Mouse (Mus musculus) hindbrain, embryonic 15.5 days (tissue): ENCODE measurements around the gene Gm20503. TPM values are rescaled to one million over a fixed set of nuclear protein-coding genes. Genes with fewer than 3 reads are reported as not detected.

ENCODE experiments used
- ATAC-seq: fragments of 200-750 bp; cut with Nextera tagmentation; 2 replicates; pipeline ENCODE4 v1.8.0; 2017; ENCODE audit warnings: low read depth, moderate number of reproducible peaks, moderate TSS enrichment; ENCODE audit not compliant: low FRiP score
- H3K27ac ChIP-seq: fragments of 300-500 bp; sonication (generic); replicated peaks from 2 replicates; pipeline ENCODE4 v1.5.1; 2015; ENCODE audit warnings: mild to moderate bottlenecking, inconsistent platforms
- H3K27me3 ChIP-seq: fragments of 300-500 bp; sonication (generic); 2 replicates; pipeline ENCODE4 v1.6.1; 2015; ENCODE audit warnings: control low read depth, inconsistent platforms
- H3K36me3 ChIP-seq: fragments of 300-500 bp; sonication (generic); 2 replicates; pipeline ENCODE4 v1.6.1; 2015; ENCODE audit warnings: control low read depth, inconsistent platforms
- H3K4me1 ChIP-seq: fragments of 300-500 bp; sonication (generic); replicated peaks from 2 replicates; pipeline ENCODE4 v1.6.1; 2015; ENCODE audit warnings: control low read depth, inconsistent platforms
- H3K4me2 ChIP-seq: fragments of 300-500 bp; sonication (generic); 2 replicates; pipeline ENCODE4 v1.6.1; 2015; ENCODE audit warnings: moderate library complexity, mild to moderate bottlenecking, inconsistent platforms
- H3K4me3 ChIP-seq: fragments of 300-500 bp; sonication (generic); 2 replicates; pipeline ENCODE4 v1.5.1; 2015; ENCODE audit warnings: mild to moderate bottlenecking, inconsistent platforms
- H3K9ac ChIP-seq: fragments of 300-500 bp; sonication (generic); 2 replicates; pipeline ENCODE4 v1.6.1; 2015; ENCODE audit warnings: inconsistent platforms
- H3K9me3 ChIP-seq: fragments of 300-500 bp; sonication (generic); 2 replicates; pipeline ENCODE4 v1.6.1; 2016; ENCODE audit warnings: control low read depth, inconsistent platforms
- WGBS: fragments of 180-500 bp; shearing (Covaris S2); methylation state at CpG from one replicate; pipeline ENCODE4 v1.1.7; 2015; 5-methylcytosine and 5-hydroxymethylcytosine counted together
- polyA plus RNA-seq: library from polyadenylated mRNA; unstranded; fragments of >200 nt; fragmentation: Nextera tagmentation; extraction: Ambion mirVana; gene quantifications from 2 replicates; pipeline ENCODE4 v1.2.1, GENCODE M21; 2015

Gm20503 gene
- polyA plus RNA-seq, 1 experiment from 2014 or later = 8.9 TPM

DNA sequence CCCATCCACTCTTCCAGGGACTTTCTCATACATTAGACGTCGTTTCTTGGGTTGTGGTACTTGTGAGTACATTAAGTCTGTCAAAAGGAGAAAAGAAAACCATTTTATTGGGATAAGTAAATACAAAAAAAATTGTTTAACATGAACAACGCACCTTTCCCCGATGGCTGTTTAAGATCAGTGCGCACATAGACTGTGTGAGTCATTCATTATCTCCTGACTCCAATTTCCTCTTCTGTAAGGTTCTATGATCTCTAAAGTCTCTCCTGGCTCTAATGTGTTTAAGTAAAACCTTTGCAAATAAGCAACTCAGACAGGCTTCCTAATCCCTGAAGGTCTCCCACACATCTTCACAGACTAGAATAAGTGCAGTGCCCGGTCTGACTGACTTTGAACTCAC, 40.9 kb downstream of the Gm20503 start:
- no peak for ATAC-seq
- Histone ChIP-seq H3K36me3 (peaks cover 26% of the 10 kb centered on the region), H3K4me1 (no peaks in the 10 kb centered on the region), H3K9ac (no peak overlapping the region), H3K4me3 (no peak overlapping the region), H3K9me3 (no peaks in the 10 kb centered on the region), H3K4me2 (no peak overlapping the region), H3K27ac (no peak overlapping the region), H3K27me3 (no peaks in the 10 kb centered on the region)
- 91% methylated on average over 6 of the region's 6 CpGs for WGBS

DNA sequence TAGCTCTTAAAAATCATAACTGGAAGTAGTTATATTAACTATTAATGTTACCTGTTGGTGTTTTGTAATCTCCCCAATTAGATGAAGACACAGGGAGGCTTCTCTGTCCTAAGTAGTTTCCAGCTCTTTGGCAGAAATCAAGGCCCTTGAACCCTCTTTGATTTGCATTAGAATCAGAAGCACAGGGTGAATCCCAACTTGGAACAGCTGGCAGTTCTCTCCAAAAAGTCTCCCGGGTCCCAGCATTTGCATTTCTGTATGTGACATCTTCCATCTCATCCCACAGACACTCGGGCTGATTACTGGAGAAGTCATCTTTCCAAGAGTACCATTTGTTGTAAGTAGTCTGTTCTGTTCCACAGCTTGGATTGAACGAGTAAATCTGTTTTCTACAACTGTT, 44.2 kb downstream of the Gm20503 start:
- WGBS = 20% methylated on average over 3 of the region's 3 CpGs
- no peak overlapping the region for H3K4me3 ChIP-seq
- no peaks in the 10 kb centered on the region for H3K4me1 ChIP-seq
- no peak for ATAC-seq
- no peak overlapping the region for H3K9ac ChIP-seq
- no peak overlapping the region for H3K27ac ChIP-seq
- H3K27me3 ChIP-seq = no peaks in the 10 kb centered on the region
- no peak overlapping the region for H3K4me2 ChIP-seq
- no peaks in the 10 kb centered on the region for H3K9me3 ChIP-seq
- H3K36me3 ChIP-seq = peaks cover 2% of the 10 kb centered on the region; the same call in 1 of the 2 replicates

DNA sequence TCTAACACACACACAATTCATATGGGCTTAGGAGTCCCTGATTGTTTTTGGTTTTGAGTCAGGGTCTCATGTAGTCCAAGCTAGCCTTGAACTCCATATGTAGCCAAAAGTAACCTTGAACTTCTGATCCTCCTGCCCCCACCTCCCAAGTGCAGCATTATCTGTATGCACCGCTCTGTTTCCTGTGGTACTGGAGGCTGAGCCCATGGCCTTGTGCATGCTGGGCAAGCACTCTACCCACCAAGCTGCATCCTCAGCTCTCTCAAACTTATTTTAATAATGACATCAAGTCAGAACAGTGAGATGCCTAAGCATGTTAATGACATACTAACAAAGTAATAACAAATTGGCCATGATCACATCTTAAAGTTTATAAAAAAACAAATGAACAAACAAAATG, 48.1 kb downstream of the Gm20503 start:
- H3K36me3 ChIP-seq = no peaks in the 10 kb centered on the region
- H3K4me2 ChIP-seq = no peak overlapping the region
- H3K4me3 ChIP-seq = no peak overlapping the region
- no peak overlapping the region for H3K9ac ChIP-seq
- ATAC-seq = no peak
- no peaks in the 10 kb centered on the region for H3K9me3 ChIP-seq
- H3K27me3 ChIP-seq = no peaks in the 10 kb centered on the region
- WGBS = 100% methylated on average over 1 of the region's 1 CpGs
- H3K27ac ChIP-seq = no peak overlapping the region
- H3K4me1 ChIP-seq = no peaks in the 10 kb centered on the region

DNA sequence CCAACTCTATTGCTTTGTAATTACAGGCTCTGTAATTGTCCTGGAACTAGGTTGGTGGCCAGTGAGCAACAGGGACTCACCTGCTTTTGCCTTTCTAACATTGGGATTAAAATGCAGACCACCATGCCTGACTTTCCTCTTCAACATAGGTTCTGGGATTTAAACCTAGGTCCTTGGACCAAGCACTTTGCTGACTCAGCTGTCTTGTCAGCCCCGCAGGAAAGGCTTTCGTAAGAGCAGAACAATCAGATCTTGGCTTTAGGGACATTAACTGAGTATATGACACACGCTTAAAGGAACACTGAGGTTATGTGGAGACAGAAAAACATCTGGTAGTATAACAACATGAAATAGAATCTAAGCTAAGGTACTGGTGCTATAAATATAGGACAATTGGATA, 54.9 kb downstream of the Gm20503 start:
- WGBS = 89% methylated on average over 3 of the region's 3 CpGs
- no peaks in the 10 kb centered on the region for H3K4me1 ChIP-seq
- no peak overlapping the region for H3K4me2 ChIP-seq
- H3K27ac ChIP-seq = no peak overlapping the region
- H3K9ac ChIP-seq = no peak overlapping the region
- H3K9me3 ChIP-seq = no peaks in the 10 kb centered on the region
- H3K4me3 ChIP-seq = no peak overlapping the region
- ATAC-seq = no peak
- no peaks in the 10 kb centered on the region for H3K36me3 ChIP-seq
- no peaks in the 10 kb centered on the region for H3K27me3 ChIP-seq

DNA sequence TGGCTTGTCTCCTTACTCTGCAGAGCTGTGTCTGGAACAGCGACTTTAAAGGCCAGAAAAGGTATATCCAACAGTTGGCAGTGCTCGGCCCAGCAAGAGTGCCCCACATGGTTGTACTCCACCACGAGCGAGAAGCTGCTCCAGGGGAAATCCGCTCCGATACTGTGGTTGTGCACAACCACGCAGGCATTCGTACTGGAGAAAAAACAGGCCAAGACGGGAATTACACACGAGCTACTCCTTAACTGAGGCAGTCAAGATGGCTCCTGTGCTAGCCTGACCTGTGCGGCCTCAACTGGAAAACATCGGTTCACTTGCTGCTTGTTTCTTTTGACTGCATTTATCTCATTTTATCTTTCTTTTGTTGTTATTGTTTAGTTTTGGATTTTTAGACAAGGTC, 59.5 kb downstream of the Gm20503 start:
- Histone ChIP-seq H3K27me3 (no peaks in the 10 kb centered on the region), H3K9me3 (no peaks in the 10 kb centered on the region; the same call in 1 of the 2 replicates), H3K4me2 (no peak overlapping the region), H3K9ac (no peak overlapping the region), H3K4me1 (no peaks in the 10 kb centered on the region), H3K27ac (no peak overlapping the region), H3K4me3 (no peak overlapping the region), H3K36me3 (no peaks in the 10 kb centered on the region)
- WGBS = 74% methylated on average over 12 of the region's 12 CpGs
- no peak for ATAC-seq

DNA sequence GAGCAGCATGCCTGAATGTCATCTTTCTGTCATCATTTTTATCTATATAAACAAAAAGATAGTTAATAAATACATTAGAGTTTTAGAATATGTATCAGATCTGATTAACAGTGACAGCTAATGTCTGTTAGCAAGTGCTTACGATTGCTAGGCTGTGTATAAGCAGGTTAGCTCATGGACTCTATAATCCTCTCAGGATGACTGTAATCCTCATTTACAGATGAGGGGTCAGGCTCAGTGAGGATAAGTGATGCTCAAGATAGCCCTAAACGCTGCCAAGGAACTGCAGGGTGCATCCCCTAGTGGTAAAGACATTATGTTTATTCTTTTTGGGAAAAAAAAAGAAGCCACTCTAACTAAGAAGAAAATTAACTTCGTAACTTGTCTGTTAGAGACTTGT, 66.3 kb downstream of the Gm20503 start:
- no peak overlapping the region for H3K4me2 ChIP-seq
- WGBS = 57% methylated on average over 3 of the region's 3 CpGs
- H3K27me3 ChIP-seq = no peaks in the 10 kb centered on the region
- no peaks in the 10 kb centered on the region; the same call in 1 of the 2 replicates for H3K9me3 ChIP-seq
- no peaks in the 10 kb centered on the region for H3K36me3 ChIP-seq
- no peak overlapping the region for H3K27ac ChIP-seq
- no peak for ATAC-seq
- no peak overlapping the region for H3K9ac ChIP-seq
- no peaks in the 10 kb centered on the region for H3K4me1 ChIP-seq
- no peak overlapping the region for H3K4me3 ChIP-seq

DNA sequence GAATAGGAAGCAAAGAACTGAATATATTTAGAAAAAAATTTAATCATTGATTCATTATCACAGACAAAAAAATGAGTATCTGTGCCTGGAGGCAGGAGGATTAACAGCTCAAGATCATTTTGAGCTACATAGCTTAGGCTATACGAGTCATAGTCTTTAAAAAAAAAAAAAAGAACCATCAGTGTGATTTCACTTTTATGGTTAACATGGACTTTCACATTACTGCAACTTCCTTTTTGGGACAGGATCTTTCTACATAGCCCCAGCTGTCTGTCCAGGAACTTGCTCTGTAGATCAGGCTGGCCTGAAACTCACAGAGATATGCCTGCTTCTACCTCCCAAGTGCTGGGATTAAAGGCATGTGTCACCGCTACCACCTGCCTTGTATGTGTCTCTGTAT, 80.4 kb downstream of the Gm20503 start:
- H3K36me3 ChIP-seq = no peaks in the 10 kb centered on the region
- no peaks in the 10 kb centered on the region for H3K9me3 ChIP-seq
- no peak for ATAC-seq
- no peak overlapping the region for H3K9ac ChIP-seq
- no peak overlapping the region for H3K27ac ChIP-seq
- 84% methylated on average over 2 of the region's 2 CpGs for WGBS
- H3K4me1 ChIP-seq = no peaks in the 10 kb centered on the region
- H3K4me2 ChIP-seq = no peak overlapping the region
- no peaks in the 10 kb centered on the region for H3K27me3 ChIP-seq
- H3K4me3 ChIP-seq = no peak overlapping the region

DNA sequence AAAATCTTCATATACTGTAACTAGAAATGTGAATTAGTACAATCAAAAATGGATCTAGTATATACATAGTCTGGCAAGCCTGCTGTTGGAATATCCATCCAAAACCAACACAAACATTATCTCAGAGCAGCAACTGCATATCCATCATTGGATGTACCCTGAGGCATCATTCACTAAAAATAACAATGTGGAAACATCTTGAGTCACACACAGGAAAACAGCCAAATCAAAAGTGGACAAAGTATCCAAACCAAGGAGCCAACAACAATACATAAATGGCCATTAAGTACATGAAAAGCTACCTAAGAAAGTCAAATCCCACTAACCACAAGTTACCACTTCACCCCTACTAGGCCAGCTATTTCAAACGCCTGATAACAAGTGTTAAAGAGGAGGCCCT, 86.4 kb downstream of the Gm20503 start:
- Histone ChIP-seq H3K9ac (no peak overlapping the region), H3K4me3 (no peak overlapping the region), H3K4me2 (no peak overlapping the region), H3K9me3 (no peaks in the 10 kb centered on the region), H3K4me1 (no peaks in the 10 kb centered on the region), H3K36me3 (no peaks in the 10 kb centered on the region), H3K27me3 (no peaks in the 10 kb centered on the region), H3K27ac (no peak overlapping the region)
- 55% methylated on average over 1 of the region's 1 CpGs for WGBS
- ATAC-seq = no peak

Other genes starting within 250 kb of the Gm20503 start
- 0.12 TPM in 1 of 2 replicates, not detected in the other for gene Olfr267, start 215.5 kb upstream of the Gm20503 start, polyA plus RNA-seq
- gene Ecpas, start 90.5 kb upstream of the Gm20503 start, polyA plus RNA-seq = 32.0 and 34.7 TPM in 2 replicates
- 2.3 and 2.4 TPM in 2 replicates for gene Zkscan16, start 59.6 kb upstream of the Gm20503 start, polyA plus RNA-seq
- gene Ptgr1, start 16.1 kb upstream of the Gm20503 start, polyA plus RNA-seq = 5.2 and 5.7 TPM in 2 replicates
- gene Dnajc25, start 8.1 kb upstream of the Gm20503 start, polyA plus RNA-seq = 7.6 and 8.4 TPM in 2 replicates
- 167 and 182 TPM in 2 replicates for gene Gng10, start 31.9 kb downstream of the Gm20503 start, polyA plus RNA-seq
- gene AI481877, start 135.8 kb downstream of the Gm20503 start, polyA plus RNA-seq = 0.04 TPM in 1 of 2 replicates, not detected in the other
- gene Ugcg, start 186.0 kb downstream of the Gm20503 start, polyA plus RNA-seq = 15.0 and 15.3 TPM in 2 replicates